In the genomic region with DNA sequence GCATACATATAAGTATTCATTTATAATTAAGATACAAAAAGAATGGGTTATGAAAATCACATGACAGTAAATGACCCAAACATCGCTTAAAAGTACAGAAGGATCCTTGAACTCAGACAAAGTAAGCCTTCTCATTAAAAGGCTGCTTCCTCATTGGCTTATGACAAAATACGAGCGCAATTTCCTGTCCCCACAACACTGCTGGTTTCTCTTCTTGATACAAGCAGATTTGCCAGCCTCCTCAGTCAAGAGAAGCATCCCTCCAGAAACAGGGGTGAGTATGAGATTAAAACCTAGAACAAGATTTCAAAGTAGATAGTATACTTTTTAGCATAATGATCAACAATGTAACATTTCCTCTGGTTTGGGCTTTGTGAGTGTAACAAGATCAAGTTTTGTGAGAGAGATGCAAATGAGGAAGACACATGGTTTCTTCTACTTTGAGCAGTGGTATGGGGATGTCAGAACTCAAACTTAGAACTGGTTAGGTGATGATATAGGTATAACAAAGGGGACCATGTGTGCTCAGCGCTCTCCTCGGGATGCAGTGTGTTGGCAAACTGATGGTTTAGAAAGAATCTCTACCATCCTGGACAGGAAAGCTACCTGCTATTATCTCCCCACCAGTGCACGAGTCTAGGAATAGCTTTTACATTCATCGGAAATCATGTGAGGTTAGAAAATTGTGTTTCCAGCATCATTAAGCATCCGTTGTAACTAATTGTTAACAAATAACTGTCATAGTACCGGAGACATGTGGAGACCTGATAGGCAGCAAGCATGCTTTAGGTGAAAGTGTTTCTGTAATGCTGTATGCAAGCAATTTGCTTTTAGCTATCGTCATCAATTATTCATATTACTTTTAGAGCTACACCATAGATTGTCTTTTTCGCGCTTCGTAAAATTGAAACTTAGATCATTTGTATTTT, we compare ENCODE assay signal across 15 mouse cellular contexts. TPM values are rescaled to one million over a fixed set of nuclear protein-coding genes. Genes with fewer than 3 reads are reported as not detected.
DNase-seq lines count a peak whose midpoint lies in the region; ATAC-seq lines count a peak whose summit lies in the region.
"Had no signal": no experiment of that assay in that cellular context is flagged by ENCODE, and none has a peak within 500 bp of the region (broad histone marks: within the 10 kb centered on the region; RNA-seq: fewer than 3 reads in every experiment).

A gene (plus strand): TSS at position 195 of the 929 bp plus-strand sequence.

- no peaks in the 10 kb centered on the region for H3K27me3 ChIP-seq in midbrain, embryonic 11.5 days (ENCODE audit: control insufficient read depth, insufficient read depth, low read length)
- no peaks in the 10 kb centered on the region for H3K27me3 ChIP-seq in midbrain, embryonic 16.5 days (ENCODE audit: control insufficient read depth, insufficient read depth, low read depth, low read length)
- no peaks in the 10 kb centered on the region; the same call in 1 of the 2 replicates for H3K27me3 ChIP-seq in liver, embryonic 15.5 days
- H3K27me3 ChIP-seq: hindbrain, embryonic 15.5 days; stomach, embryonic 15.5 days had no signal

- 90% methylated on average over 13 of the region's 13 CpGs for WGBS in midbrain, embryonic 11.5 days
- 91% methylated on average over 13 of the region's 13 CpGs for WGBS in midbrain, embryonic 16.5 days
- WGBS in liver, embryonic 15.5 days (ENCODE audit: insufficient replicate concordance) = 45% methylated on average over 13 of the region's 13 CpGs

- H3K9ac ChIP-seq in midbrain, embryonic 11.5 days (ENCODE audit: low read length) = no peak within 1 kb of the TSS
- H3K9ac ChIP-seq in midbrain, embryonic 16.5 days (ENCODE audit: low read depth, low read length) = no peak within 1 kb of the TSS
- H3K9ac ChIP-seq in liver, embryonic 15.5 days = no peak within 1 kb of the TSS
- H3K9ac ChIP-seq: hindbrain, embryonic 15.5 days; stomach, embryonic 15.5 days had no signal

- H3K9me3 ChIP-seq in midbrain, embryonic 11.5 days (ENCODE audit: control insufficient read depth, low read length) = no peaks in the 10 kb centered on the region
- H3K9me3 ChIP-seq in midbrain, embryonic 16.5 days (replicated peaks; ENCODE audit: control insufficient read depth, low read length, poor library complexity, severe bottlenecking) = no peaks in the 10 kb centered on the region
- no peaks in the 10 kb centered on the region for H3K9me3 ChIP-seq in liver, embryonic 15.5 days (replicated peaks)
- H3K9me3 ChIP-seq: hindbrain, embryonic 15.5 days; stomach, embryonic 15.5 days had no signal

- no peaks in the 10 kb centered on the region for H3K4me1 ChIP-seq in midbrain, embryonic 11.5 days (ENCODE audit: control insufficient read depth, insufficient read depth, low read length)
- H3K4me1 ChIP-seq in midbrain, embryonic 16.5 days (ENCODE audit: control insufficient read depth, insufficient read depth, low read length) = no peaks in the 10 kb centered on the region
- no peaks in the 10 kb centered on the region for H3K4me1 ChIP-seq in liver, embryonic 15.5 days (replicated peaks)
- H3K4me1 ChIP-seq: hindbrain, embryonic 15.5 days; stomach, embryonic 15.5 days had no signal

- no peak within 1 kb of the TSS for H3K4me3 ChIP-seq in midbrain, embryonic 11.5 days (ENCODE audit: low read depth, low read length)
- no peak within 1 kb of the TSS for H3K4me3 ChIP-seq in midbrain, embryonic 16.5 days (ENCODE audit: low read depth, low read length)
- H3K4me3 ChIP-seq in liver, embryonic 15.5 days (replicated peaks) = peak within 1 kb of the TSS; percentile 30
- H3K4me3 ChIP-seq: hindbrain, embryonic 15.5 days; stomach, embryonic 15.5 days had no signal

- H3K36me3 ChIP-seq in midbrain, embryonic 11.5 days (ENCODE audit: control insufficient read depth, insufficient read depth, low read length) = no peaks in the 10 kb centered on the region
- no peaks in the 10 kb centered on the region for H3K36me3 ChIP-seq in midbrain, embryonic 16.5 days (ENCODE audit: control insufficient read depth, insufficient read depth, low read length)
- H3K36me3 ChIP-seq in liver, embryonic 15.5 days (replicated peaks) = no peaks in the 10 kb centered on the region
- H3K36me3 ChIP-seq: hindbrain, embryonic 15.5 days; stomach, embryonic 15.5 days had no signal

- H3K4me2 ChIP-seq in midbrain, embryonic 11.5 days = no peak within 1 kb of the TSS
- H3K4me2 ChIP-seq in midbrain, embryonic 16.5 days (ENCODE audit: low read length) = no peak within 1 kb of the TSS
- H3K4me2 ChIP-seq in liver, embryonic 15.5 days = 0 out of 2 replicates have a peak within 1 kb of the TSS, but pooled peaks have one; percentile 12
- H3K4me2 ChIP-seq: hindbrain, embryonic 15.5 days; stomach, embryonic 15.5 days had no signal

- no peak for ATAC-seq in midbrain, embryonic 11.5 days (ENCODE audit: low FRiP score)
- ATAC-seq in midbrain, embryonic 16.5 days = no peak
- no peak for ATAC-seq in liver, embryonic 15.5 days (ENCODE audit: insufficient read depth)
- ATAC-seq: lung, postnatal 0 days had no signal

- peak; percentile 70 for DNase-seq in midbrain, embryonic 11.5 days (ENCODE audit: low spot score, missing footprints)
- DNase-seq in T-cell, adult 2 months (ENCODE audit: low spot score) = peak; percentile 60
- peak; percentile 71 for DNase-seq in thymus, postnatal 0 days (ENCODE audit: low spot score)
- no peak for DNase-seq in layer of hippocampus, postnatal 14 days (ENCODE audit: low spot score in 2 of 2)
- no peak for DNase-seq in left cerebral cortex, adult 18-20 months (ENCODE audit: low spot score in 2 of 2)
- no peak for DNase-seq in embryo, embryonic 10 days (ENCODE audit: low spot score)
- DNase-seq: adrenal gland, postnatal 10 days; cerebellum, adult 11-12 months; heart, adult 11 months; kidney, postnatal 4 days had no signal

- H3K27ac ChIP-seq in midbrain, embryonic 11.5 days (ENCODE audit: low read depth, low read length) = no peak within 1 kb of the TSS
- no peak within 1 kb of the TSS for H3K27ac ChIP-seq in midbrain, embryonic 16.5 days (ENCODE audit: low read length)
- H3K27ac ChIP-seq in liver, embryonic 15.5 days (replicated peaks) = no peak within 1 kb of the TSS
- H3K27ac ChIP-seq: hindbrain, embryonic 15.5 days; stomach, embryonic 15.5 days had no signal

RNA-seq across cellular contexts. Expression of the gene that starts here (rescaled TPM):
- polyA plus RNA-seq in midbrain, embryonic 11.5 days (2014; fragmentation: Nextera tagmentation; extraction: Ambion mirVana) = 0.57 and 0.82 TPM in 2 replicates
- 0.22 and 0.31 TPM in 2 replicates for polyA plus RNA-seq in midbrain, embryonic 16.5 days (2015; fragmentation: Nextera tagmentation; extraction: Ambion mirVana)
- 2.7 and 3.3 TPM in 2 replicates for polyA plus RNA-seq in liver, embryonic 15.5 days (2015; fragmentation: Nextera tagmentation; extraction: Ambion mirVana)
- 25.3 and 26.3 TPM in 2 replicates for polyA plus RNA-seq in thymus, postnatal 0 days (2015; fragmentation: Nextera tagmentation; extraction: Ambion mirVana)
- total RNA-seq in layer of hippocampus, postnatal 14 days (2021) = under 1 TPM in 1 of 2 experiments, not detected in 1; 0.16 TPM
- not detected for total RNA-seq in left cerebral cortex, adult 18-20 months (2021)

Comparison
In these comparisons a context has a peak if more than half of its experiments do, and no peak if none do; other contexts are left out.
1. Peak in DNase-seq in midbrain, embryonic 11.5 days; RNA of the gene not detected or under 1 TPM.
2. DNase-seq: peak in T-cell, adult 2 months (single experiment) and thymus, postnatal 0 days (single experiment); none in layer of hippocampus, postnatal 14 days (0 of 2), left cerebral cortex, adult 18-20 months (0 of 2) and embryo, embryonic 10 days (single experiment).